Mouse (Mus musculus) spleen, adult 2 months (tissue): ENCODE results near the gene Cyp27a1.

Experiments
- CTCF ChIP-seq: fragments of 200-500 bp; IDR thresholded peaks from 2 replicates; pipeline ENCODE4 v1.5.1; 2011; ENCODE audit warnings: mild to moderate bottlenecking, inconsistent platforms; ENCODE audit not compliant: insufficient read depth, insufficient read length, insufficient replicate concordance; ENCODE audit errors: extremely low read depth
- POLR2A ChIP-seq: fragments of 200-500 bp; IDR thresholded peaks from 2 replicates; pipeline ENCODE4 v1.6.1; 2011; ENCODE audit warnings: low read depth, low read length, inconsistent platforms

- TF ChIP-seq POLR2A (no peak), CTCF (no peak)
These were observed 48.2 kb upstream of the Cyp27a1 start for GRCm38 (mm10) chr1:74665153-74665552.
